Mouse (Mus musculus): ENCODE measurements around the gene Arhgef18. TPM values are rescaled to one million over a fixed set of nuclear protein-coding genes. Genes with fewer than 3 reads are reported as not detected.

The Arhgef18 gene
- polyA plus RNA-seq, 1 experiment from 2014 or later = 9.3 TPM

- no peak for ATAC-seq (ENCODE audit: insufficient number of reproducible peaks, low FRiP score, low TSS enrichment, low read depth)
- 6% methylated on average over 4 of the region's 4 CpGs for WGBS
- Histone ChIP-seq H3K4me2 (replicated peaks) (no peak overlapping the region), H3K27ac (replicated peaks) (no peak overlapping the region), H3K36me3 (no peaks in the 10 kb centered on the region), H3K4me3 (replicated peaks) (no peak overlapping the region), H3K27me3 (no peaks in the 10 kb centered on the region), H3K9me3 (replicated peaks) (no peaks in the 10 kb centered on the region), H3K9ac (no peak overlapping the region), H3K4me1 (no peaks in the 10 kb centered on the region)
Measured at GRCm38 (mm10) chr8:3358060-3358459, 34.7 kb upstream of the Arhgef18 start.

- Histone ChIP-seq H3K4me3 (replicated peaks) (no peak overlapping the region), H3K4me1 (no peaks in the 10 kb centered on the region), H3K36me3 (no peaks in the 10 kb centered on the region), H3K9ac (no peak overlapping the region), H3K9me3 (replicated peaks) (no peaks in the 10 kb centered on the region), H3K4me2 (replicated peaks) (no peak overlapping the region), H3K27me3 (no peaks in the 10 kb centered on the region), H3K27ac (replicated peaks) (no peak overlapping the region)
- 71% methylated on average over 5 of the region's 5 CpGs for WGBS
- ATAC-seq (ENCODE audit: insufficient number of reproducible peaks, low FRiP score, low TSS enrichment, low read depth) = no peak
Measured at GRCm38 (mm10) chr8:3367086-3367485, 25.7 kb upstream of the Arhgef18 start.

- ATAC-seq (ENCODE audit: insufficient number of reproducible peaks, low FRiP score, low TSS enrichment, low read depth) = no peak
- no peaks in the 10 kb centered on the region for H3K4me1 ChIP-seq
- 64% methylated on average over 1 of the region's 1 CpGs for WGBS
- no peaks in the 10 kb centered on the region for H3K27me3 ChIP-seq
- H3K36me3 ChIP-seq = no peaks in the 10 kb centered on the region
- H3K9me3 ChIP-seq (replicated peaks) = no peaks in the 10 kb centered on the region
- no peak overlapping the region for H3K9ac ChIP-seq
- no peak overlapping the region for H3K27ac ChIP-seq (replicated peaks)
- H3K4me3 ChIP-seq (replicated peaks) = no peak overlapping the region
- H3K4me2 ChIP-seq (replicated peaks) = no peak overlapping the region
Measured at GRCm38 (mm10) chr8:3368091-3368490, 24.7 kb upstream of the Arhgef18 start.

- Histone ChIP-seq H3K27ac (replicated peaks) (no peak overlapping the region), H3K4me2 (replicated peaks) (no peak overlapping the region), H3K9ac (no peak overlapping the region), H3K36me3 (no peaks in the 10 kb centered on the region), H3K9me3 (replicated peaks) (no peaks in the 10 kb centered on the region), H3K4me1 (no peaks in the 10 kb centered on the region), H3K27me3 (no peaks in the 10 kb centered on the region), H3K4me3 (replicated peaks) (no peak overlapping the region)
- ATAC-seq (ENCODE audit: insufficient number of reproducible peaks, low FRiP score, low TSS enrichment, low read depth) = no peak
Measured at GRCm38 (mm10) chr8:3375748-3376147, 17.1 kb upstream of the Arhgef18 start.

GRCm38 (mm10) chr8:3376641-3377274, 16.0 kb upstream of the Arhgef18 start:
- no peak; the same call in 1 of the 2 replicates for ATAC-seq (ENCODE audit: insufficient number of reproducible peaks, low FRiP score, low TSS enrichment, low read depth)
- Histone ChIP-seq H3K36me3 (no peaks in the 10 kb centered on the region), H3K27me3 (no peaks in the 10 kb centered on the region), H3K4me1 (no peaks in the 10 kb centered on the region), H3K9me3 (replicated peaks) (no peaks in the 10 kb centered on the region), H3K27ac (replicated peaks) (no peak overlapping the region), H3K4me3 (replicated peaks) (no peak overlapping the region), H3K9ac (no peak overlapping the region), H3K4me2 (replicated peaks) (no peak overlapping the region)
- 50% methylated on average over 11 of the region's 11 CpGs for WGBS

- Histone ChIP-seq H3K9ac (no peak overlapping the region), H3K4me3 (replicated peaks) (no peak overlapping the region), H3K9me3 (replicated peaks) (no peaks in the 10 kb centered on the region), H3K36me3 (no peaks in the 10 kb centered on the region), H3K4me1 (peaks cover 3% of the 10 kb centered on the region; the same call in 1 of the 2 replicates), H3K4me2 (replicated peaks) (no peak overlapping the region), H3K27me3 (no peaks in the 10 kb centered on the region), H3K27ac (replicated peaks) (no peak overlapping the region)
- 34% methylated on average over 6 of the region's 6 CpGs for WGBS
- no peak for ATAC-seq (ENCODE audit: insufficient number of reproducible peaks, low FRiP score, low TSS enrichment, low read depth)
Measured at GRCm38 (mm10) chr8:3387286-3387685, 5.5 kb upstream of the Arhgef18 start.

GRCm38 (mm10) chr8:3388591-3389338, 4.0 kb upstream of the Arhgef18 start:
- Histone ChIP-seq H3K36me3 (no peaks in the 10 kb centered on the region), H3K4me3 (replicated peaks) (no peak overlapping the region), H3K9ac (no peak overlapping the region), H3K4me1 (peaks cover 9% of the 10 kb centered on the region), H3K9me3 (replicated peaks) (no peaks in the 10 kb centered on the region), H3K4me2 (replicated peaks) (no peak overlapping the region), H3K27me3 (no peaks in the 10 kb centered on the region), H3K27ac (replicated peaks) (no peak overlapping the region)
- 74% methylated on average over 9 of the region's 9 CpGs for WGBS
- ATAC-seq (ENCODE audit: insufficient number of reproducible peaks, low FRiP score, low TSS enrichment, low read depth) = no peak

GRCm38 (mm10) chr8:3389506-3389905, 3.3 kb upstream of the Arhgef18 start:
- WGBS = 93% methylated on average over 1 of the region's 1 CpGs
- no peaks in the 10 kb centered on the region for H3K9me3 ChIP-seq (replicated peaks)
- no peak overlapping the region for H3K9ac ChIP-seq
- ATAC-seq (ENCODE audit: insufficient number of reproducible peaks, low FRiP score, low TSS enrichment, low read depth) = no peak
- H3K4me1 ChIP-seq = peaks cover 17% of the 10 kb centered on the region
- H3K4me2 ChIP-seq (replicated peaks) = no peak overlapping the region
- H3K27me3 ChIP-seq = no peaks in the 10 kb centered on the region
- H3K27ac ChIP-seq (replicated peaks) = no peak overlapping the region
- H3K4me3 ChIP-seq (replicated peaks) = no peak overlapping the region
- H3K36me3 ChIP-seq = no peaks in the 10 kb centered on the region

GRCm38 (mm10) chr8:3392293-3392692, 513 bp upstream of the Arhgef18 start:
- ATAC-seq (ENCODE audit: insufficient number of reproducible peaks, low FRiP score, low TSS enrichment, low read depth) = no peak
- 43% methylated on average over 4 of the region's 4 CpGs for WGBS
- Histone ChIP-seq H3K36me3 (no peaks in the 10 kb centered on the region), H3K4me2 (replicated peaks) (peak overlapping the region; percentile 71), H3K4me1 (peaks cover 26% of the 10 kb centered on the region), H3K4me3 (replicated peaks) (peak overlapping the region; percentile 85), H3K9me3 (replicated peaks) (no peaks in the 10 kb centered on the region), H3K9ac (peak overlapping the region; percentile 66; the same call in 1 of the 2 replicates), H3K27ac (replicated peaks) (no peak overlapping the region; the same call in 1 of the 2 replicates), H3K27me3 (no peaks in the 10 kb centered on the region)

GRCm38 (mm10) chr8:3394600-3394999, 1.8 kb downstream of the Arhgef18 start:
- Histone ChIP-seq H3K4me3 (replicated peaks) (no peak overlapping the region), H3K4me2 (replicated peaks) (peak overlapping the region; percentile 4; the same call in 1 of the 2 replicates), H3K27me3 (no peaks in the 10 kb centered on the region), H3K9ac (no peak overlapping the region), H3K4me1 (peaks cover 26% of the 10 kb centered on the region), H3K9me3 (replicated peaks) (no peaks in the 10 kb centered on the region), H3K27ac (replicated peaks) (no peak overlapping the region), H3K36me3 (0 out of 2 replicates have a peak, but pooled peaks cover 4% of the 10 kb centered on the region)
- no peak for ATAC-seq (ENCODE audit: insufficient number of reproducible peaks, low FRiP score, low TSS enrichment, low read depth)
- WGBS = 14% methylated on average over 6 of the region's 6 CpGs

- H3K27me3 ChIP-seq = no peaks in the 10 kb centered on the region
- no peak overlapping the region for H3K27ac ChIP-seq (replicated peaks)
- ATAC-seq (ENCODE audit: insufficient number of reproducible peaks, low FRiP score, low TSS enrichment, low read depth) = no peak
- no peak overlapping the region for H3K9ac ChIP-seq
- no peaks in the 10 kb centered on the region for H3K9me3 ChIP-seq (replicated peaks)
- peak overlapping the region; percentile 4; the same call in 1 of the 2 replicates for H3K4me2 ChIP-seq (replicated peaks)
- peaks cover 26% of the 10 kb centered on the region for H3K4me1 ChIP-seq
- H3K36me3 ChIP-seq = 0 out of 2 replicates have a peak, but pooled peaks cover 7% of the 10 kb centered on the region
- WGBS = 23% methylated on average over 4 of the region's 4 CpGs
- H3K4me3 ChIP-seq (replicated peaks) = no peak overlapping the region
Measured at GRCm38 (mm10) chr8:3395246-3395645, 2.4 kb downstream of the Arhgef18 start.
